Mouse (Mus musculus) brain, embryonic 14.5 days (tissue): ENCODE data around the gene Eif3d. TPM values are rescaled to one million over a fixed set of nuclear protein-coding genes. Genes with fewer than 3 reads are reported as not detected.

Experiments used
- DNase-seq: peaks from one replicate; pipeline ENCODE4 v3.0.0-alpha.2; 2011; ENCODE audit warnings: low read depth
- CTCF ChIP-seq: fragments of 200-500 bp; IDR thresholded peaks from 2 replicates; pipeline ENCODE4 v1.5.1; 2012; ENCODE audit warnings: inconsistent platforms, mild to moderate bottlenecking, moderate library complexity, borderline replicate concordance; ENCODE audit not compliant: insufficient read depth, insufficient read length; ENCODE audit errors: extremely low read depth
- POLR2A ChIP-seq: fragments of 200-500 bp; IDR thresholded peaks from 2 replicates; pipeline ENCODE4 v1.6.1; 2012; ENCODE audit warnings: mild to moderate bottlenecking, inconsistent platforms, borderline replicate concordance; ENCODE audit not compliant: poor library complexity, insufficient read depth, insufficient read length, severe bottlenecking; ENCODE audit errors: extremely low read depth
- polyA plus RNA-seq: library from polyadenylated mRNA; depleted of rRNA; stranded (reverse); fragments of >200 nt; gene quantifications from 2 replicates; pipeline ENCODE4 v1.2.3, GENCODE M21; 2012

The Eif3d gene
- polyA plus RNA-seq, 1 experiment: 202 TPM

DNA sequence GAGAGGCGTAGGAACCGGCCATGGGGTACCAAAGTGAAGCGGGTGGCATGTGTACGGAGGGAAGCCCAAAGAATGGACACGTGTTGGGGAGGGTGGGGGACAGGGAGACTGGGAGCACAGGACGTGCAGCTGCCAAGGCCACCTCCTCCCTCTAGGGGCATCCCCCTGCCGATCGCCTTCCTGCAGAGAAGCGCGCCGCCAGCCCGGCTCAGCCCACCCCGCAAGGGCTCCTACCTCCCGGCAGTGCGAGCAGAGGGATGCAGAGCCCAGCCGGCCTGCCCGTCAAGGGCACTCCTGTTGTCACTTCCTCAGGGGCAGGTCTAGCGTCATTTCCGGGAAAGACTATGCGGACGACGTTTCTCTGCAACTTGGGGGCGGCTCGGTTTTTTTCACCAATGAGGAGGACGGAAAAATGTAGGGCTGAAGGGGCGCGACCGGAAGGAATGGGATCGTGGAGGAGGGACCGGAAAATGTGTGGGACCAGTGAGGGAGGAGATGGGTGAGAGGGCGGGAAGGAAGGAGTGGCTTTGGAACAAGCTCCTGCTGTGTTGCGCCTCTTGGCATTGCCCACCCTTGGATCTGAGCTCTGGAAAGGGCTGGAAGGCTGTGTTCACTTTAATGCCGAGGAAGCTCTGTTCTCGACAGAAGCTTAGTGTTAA lies 41.8 kb downstream of the Eif3d start, which contains the start of gene Txn2:
TSS of gene Txn2 (minus strand) at position 334 of the 659 bp plus-strand sequence.
- TF ChIP-seq POLR2A (peak; percentile 66; the same call in 1 of the 2 replicates), CTCF (no peak)
- DNase-seq: peak; percentile 100

- no peak for TF ChIP-seq POLR2A
- no peak for TF ChIP-seq CTCF
Measured at GRCm38 (mm10) chr15:77928091-77928490, 42.5 kb downstream of the Eif3d start.

GRCm38 (mm10) chr15:77926921-77927320 lies 43.7 kb downstream of the Eif3d start:
- no peak for DNase-seq
- TF ChIP-seq CTCF (no peak), POLR2A (no peak)

More at GRCm38 (mm10) chr15:77928091-77928490, 42.5 kb downstream of the Eif3d start:
- DNase-seq: no peak

DNA sequence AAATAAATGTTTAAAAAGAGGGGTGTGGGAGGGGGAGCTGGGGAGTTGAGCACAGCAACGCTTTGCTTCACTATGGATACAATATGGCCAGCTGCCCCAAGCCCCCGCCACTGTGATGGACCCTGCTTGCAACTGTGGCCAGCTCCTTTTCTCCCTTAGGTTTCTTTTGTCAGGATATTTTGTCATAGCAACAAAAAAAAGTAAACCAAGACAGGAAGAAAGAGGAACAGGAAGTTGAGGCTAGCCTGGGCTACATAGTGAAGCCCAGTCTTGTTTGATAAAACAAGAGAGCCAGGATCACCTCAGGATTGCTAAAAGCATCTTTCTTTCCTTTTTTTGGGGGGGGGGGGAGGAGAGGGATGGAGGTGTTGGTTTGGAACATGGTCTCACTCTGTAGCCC lies 45.4 kb downstream of the Eif3d start:
- no peak for TF ChIP-seq CTCF
- TF ChIP-seq POLR2A: no peak
- no peak for DNase-seq

GRCm38 (mm10) chr15:77923267-77924035 lies 47.2 kb downstream of the Eif3d start:
- TF ChIP-seq CTCF (no peak), POLR2A (no peak)
- DNase-seq: no peak

DNA sequence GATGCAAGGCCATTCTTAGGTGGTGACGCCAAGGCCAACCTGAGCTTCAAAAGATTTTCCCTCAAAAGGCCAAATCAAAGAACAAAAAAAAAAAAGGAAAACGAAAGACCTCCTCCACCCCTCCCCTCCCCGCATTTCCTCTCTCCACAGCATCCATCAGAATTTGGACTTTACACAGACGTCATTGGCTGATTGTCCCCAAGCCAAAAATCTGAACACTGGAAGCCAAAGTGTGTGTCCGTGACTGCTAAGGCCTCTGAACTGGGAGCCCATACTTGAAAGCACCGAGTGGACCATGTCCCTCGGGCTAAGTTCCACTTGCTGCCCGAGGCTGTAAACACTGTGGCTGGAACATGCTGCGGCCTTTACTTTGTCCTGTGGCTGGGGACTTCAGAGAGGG lies 47.9 kb downstream of the Eif3d start:
- TF ChIP-seq CTCF (no peak), POLR2A (no peak)

GRCm38 (mm10) chr15:77921636-77922035 lies 49.0 kb downstream of the Eif3d start:
- TF ChIP-seq POLR2A (no peak), CTCF (no peak)
- DNase-seq: no peak

More for the DNA sequence above, 47.9 kb downstream of the Eif3d start:
- no peak for DNase-seq

GRCm38 (mm10) chr15:77920511-77921462 lies 49.8 kb downstream of the Eif3d start:
- TF ChIP-seq POLR2A: no peak
- TF ChIP-seq CTCF: peak; percentile 43; the same call in 1 of the 2 replicates
- DNase-seq: no peak

GRCm38 (mm10) chr15:77919441-77919840 lies 51.2 kb downstream of the Eif3d start:
- TF ChIP-seq CTCF (no peak), POLR2A (no peak)
- DNase-seq: no peak

DNA sequence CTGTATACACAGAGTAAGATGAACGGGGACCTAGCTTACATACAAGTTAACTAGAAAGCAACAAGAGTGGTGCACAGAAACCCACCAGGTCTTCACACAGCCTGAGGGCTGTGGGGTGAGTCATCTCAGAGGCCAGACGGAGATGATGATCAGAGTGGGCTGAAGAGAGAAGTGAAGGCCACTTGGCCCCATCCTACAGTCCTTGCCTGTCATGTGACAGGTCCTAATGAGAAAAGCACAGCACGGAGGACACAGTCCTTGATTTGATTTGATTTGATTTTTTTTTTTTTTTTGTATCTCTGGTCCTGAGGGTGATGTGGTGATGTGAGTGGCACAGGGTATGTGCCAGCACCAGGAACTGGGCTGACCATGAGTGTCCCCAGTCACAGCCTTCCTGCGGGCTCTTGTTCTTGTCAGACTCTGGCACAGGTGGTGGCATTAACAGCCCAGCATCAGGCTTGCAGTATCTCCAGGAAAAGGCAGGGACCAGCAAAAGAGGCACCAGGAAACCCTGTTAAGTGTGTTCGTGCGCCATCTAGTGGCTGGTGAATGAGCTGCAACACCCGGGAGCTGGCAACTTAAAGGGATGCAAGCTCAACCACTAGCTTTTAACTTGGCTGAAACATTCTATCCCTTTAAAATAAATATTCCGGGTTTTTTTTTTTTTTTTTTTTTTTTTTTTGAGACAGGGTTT lies 53.6 kb downstream of the Eif3d start:
- DNase-seq: peak; percentile 92
- TF ChIP-seq CTCF (peak; percentile 99), POLR2A (no peak)

GRCm38 (mm10) chr15:77915287-77915686 lies 55.3 kb downstream of the Eif3d start:
- no peak for TF ChIP-seq POLR2A
- TF ChIP-seq CTCF: no peak
- no peak for DNase-seq

- TF ChIP-seq POLR2A (no peak), CTCF (no peak)
- no peak for DNase-seq
Measured at GRCm38 (mm10) chr15:77914507-77914906, 56.1 kb downstream of the Eif3d start.
